Mouse (Mus musculus) heart, adult 11 months (tissue): ENCODE measurements around the gene Calr.

Source experiments
- DNase-seq: peaks from one replicate; pipeline ENCODE4 v3.0.0; 2022

Calr gene

DNA sequence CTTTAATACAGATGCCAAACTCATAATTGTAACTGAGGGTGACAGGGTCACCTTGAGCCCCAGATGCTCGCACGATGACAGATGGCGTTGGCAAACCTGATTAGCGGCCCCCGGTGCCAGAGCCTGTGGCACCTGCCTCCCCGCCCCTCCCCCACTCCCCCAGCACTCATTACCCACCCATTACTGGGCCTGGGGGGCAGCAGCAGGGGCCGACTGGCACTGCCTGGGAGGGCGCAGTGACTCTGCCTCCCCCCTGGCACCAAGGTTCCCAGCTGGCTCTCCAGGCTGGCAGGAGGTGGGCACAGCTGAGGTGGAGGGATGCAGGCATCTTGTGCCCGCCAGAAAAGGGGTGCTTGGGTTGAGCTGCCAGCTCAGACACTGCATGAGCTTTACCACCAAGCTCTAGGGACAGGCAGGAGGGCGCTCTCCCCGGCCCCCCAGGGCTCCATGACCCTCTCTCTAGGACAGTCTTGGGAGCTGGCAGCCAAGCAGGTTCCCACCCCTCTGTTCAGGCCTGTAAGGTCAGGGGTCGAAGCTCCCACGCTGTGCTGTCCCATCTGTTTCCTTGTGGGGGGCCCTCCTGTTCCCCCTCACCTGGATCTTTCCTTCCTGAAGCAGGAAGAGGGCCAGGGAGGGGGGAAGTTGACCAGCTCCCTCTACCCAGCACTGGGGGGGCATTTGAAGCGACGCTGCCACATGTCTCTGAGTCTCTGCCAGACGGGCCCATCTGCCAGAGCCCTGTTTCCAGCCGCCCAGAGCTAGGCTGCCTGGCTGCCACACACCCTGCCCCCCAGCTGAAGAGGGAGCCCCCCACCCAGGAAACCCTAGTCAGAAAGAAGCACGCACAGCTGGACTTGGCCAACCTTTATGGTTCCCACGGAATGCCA lies 31.9 kb downstream of the Calr start:
- DNase-seq = peak; percentile 95

DNA sequence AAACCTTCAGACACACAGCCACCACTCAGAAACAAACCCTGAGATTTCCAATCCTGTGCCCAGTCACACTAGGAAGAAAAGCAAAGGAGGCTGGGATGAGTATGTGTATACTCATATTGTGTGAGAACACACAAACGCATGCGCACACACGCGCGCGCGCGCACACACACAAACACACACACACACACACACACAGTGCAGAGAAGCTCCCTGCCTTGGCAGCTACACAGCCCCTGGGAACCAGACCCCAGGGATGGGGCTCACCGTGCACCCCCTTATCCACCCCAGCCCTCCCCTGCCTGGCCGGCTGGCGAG lies 32.5 kb downstream of the Calr start:
- peak; percentile 92 for DNase-seq

DNA sequence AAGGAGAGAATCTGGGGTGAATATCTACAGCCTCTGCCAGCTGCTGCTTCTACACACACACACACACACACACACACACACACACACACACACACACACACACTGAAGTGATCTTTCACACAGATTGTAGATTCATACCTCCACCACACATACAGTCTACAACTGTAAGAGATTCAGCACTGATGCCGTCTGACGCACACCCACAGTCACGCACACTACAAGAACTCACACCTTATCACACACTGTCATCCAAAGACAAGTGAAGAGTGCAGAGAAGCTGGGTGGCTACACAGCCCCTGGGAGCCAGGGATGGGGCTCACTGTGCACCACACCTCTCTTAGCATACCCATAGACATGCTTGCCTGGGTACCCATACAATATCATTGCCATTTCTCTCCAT lies 32.9 kb downstream of the Calr start:
- DNase-seq = no peak

DNA sequence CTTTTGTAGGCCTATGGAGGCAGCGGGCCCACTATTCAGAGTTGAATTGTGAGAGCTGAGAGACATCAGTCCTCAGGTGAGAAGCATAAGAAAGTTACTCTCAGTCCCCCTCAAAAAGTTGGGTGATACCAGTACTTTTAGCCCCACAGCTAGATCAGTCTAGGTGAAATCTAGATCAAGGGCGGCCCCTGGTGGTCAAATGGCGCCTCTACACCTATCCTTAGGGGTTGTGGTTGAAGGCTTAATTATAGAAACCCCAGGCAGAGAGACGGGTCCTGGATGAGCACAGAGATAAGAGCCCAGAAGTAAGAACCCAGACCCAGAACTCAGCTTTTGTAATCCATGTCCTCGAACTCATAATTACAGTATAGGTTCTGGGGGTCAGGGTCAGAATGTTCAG lies 33.7 kb downstream of the Calr start:
- peak; percentile 97 for DNase-seq

DNA sequence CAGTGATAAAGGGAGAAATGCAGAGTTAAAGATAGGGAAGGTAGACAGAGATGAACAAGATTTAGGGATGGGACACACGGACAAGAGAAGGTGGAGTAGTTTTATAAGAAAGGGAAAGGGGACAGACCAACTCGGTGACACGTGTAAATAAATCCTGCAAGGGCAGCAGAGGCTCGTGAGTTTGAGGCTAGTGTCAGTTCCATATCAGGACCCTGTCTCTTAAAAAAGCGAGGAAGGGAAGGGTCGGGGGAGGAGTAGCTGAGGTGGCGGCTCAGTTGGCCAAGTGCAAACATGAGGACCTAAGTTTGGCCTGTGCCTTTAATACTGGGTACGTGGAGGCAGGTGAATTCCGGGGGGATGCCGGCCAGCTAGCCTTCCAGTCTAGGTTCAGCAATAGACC lies 35.4 kb downstream of the Calr start:
- no peak for DNase-seq

DNA sequence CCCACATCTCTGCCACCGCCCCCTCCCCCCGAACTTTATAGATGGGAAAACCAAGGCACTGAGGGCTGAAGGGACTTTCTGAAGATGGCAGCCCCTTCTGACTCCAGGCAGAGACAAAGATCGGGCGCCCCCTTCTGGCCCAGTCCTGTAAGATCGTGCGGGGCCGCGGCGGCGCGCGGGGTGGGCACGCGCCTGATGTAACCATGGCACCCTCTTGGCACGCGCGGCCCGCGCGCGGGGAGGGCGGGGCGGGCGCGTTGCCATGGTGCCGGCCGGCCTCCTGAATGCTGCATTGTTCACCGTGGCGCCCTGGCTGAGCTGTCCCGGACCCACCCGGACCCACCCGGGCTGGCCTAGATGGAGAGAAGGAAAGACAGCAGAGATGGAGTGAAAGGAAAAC lies 35.8 kb downstream of the Calr start:
- DNase-seq = peak; percentile 99

DNA sequence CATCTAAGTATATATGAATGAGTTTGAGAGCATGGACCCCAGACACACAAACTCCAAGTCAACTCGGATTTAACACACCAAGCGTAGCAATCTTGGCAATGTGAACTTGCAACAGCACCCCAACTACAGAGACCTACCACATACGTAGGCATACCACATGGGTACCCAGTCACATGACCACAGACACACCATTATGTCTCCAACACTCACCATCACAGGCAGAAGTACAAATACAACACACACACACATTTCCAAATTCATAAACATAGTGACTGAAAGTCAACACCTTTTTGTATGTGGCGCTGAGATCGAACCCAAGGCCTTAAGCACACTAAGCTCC lies 36.8 kb downstream of the Calr start:
- no peak for DNase-seq

DNA sequence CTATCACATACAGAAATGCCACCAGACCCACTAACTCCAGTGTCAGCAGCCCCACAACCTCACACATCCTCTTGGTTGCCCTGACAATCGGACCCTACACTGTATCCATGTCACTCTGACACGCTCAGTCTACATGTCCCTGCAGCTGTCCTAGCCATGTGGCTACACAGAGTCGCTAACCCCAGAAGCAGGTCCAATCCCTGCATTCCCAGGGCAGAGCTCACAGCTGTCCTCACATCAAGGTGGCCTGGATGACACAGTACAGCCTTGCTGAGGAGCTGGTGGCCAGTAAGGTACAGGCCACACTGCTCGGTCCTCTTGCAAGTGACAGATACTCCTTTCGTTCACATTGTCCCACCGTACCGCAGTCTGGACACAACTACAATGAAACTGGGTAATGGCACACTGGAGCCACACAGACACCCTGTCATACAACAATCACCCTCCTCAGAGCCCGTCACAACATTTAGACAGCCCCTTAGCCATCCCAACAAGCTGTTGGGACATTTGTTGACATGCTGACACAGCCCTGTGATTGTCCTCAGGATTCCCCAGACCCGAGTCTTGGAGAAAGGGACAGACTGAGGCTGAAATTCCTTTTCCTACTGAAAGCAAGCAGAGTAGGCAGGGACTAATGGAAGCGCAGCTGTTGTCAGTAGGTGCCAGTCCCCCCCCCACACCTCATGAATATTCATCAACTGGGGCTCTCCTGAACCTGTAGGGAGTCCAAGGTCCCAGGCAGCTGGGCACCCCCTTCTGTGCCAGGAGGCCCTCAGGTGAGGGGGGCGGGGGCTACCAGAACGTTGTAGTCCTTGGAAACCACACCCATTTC lies 37.4 kb downstream of the Calr start:
- no peak for DNase-seq

DNA sequence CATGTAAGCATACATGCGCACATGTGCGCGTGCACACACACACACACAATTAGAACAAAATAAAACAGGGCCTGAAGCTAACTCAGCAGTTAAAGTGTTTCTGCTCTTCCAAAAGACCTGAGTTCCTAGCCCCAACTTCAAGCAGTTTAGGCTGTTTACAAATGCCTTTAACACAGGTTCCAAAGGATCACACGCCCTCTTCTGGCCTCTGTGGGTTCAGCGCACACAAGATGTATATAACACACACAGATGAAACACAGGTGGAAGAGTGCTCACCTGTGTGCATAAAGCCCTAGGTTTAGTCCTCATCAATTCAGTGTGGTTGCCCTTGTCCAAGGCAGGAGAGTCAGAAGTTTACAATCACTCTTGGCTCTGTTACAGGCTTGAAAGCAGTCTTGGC lies 40.7 kb downstream of the Calr start:
- no peak for DNase-seq

DNA sequence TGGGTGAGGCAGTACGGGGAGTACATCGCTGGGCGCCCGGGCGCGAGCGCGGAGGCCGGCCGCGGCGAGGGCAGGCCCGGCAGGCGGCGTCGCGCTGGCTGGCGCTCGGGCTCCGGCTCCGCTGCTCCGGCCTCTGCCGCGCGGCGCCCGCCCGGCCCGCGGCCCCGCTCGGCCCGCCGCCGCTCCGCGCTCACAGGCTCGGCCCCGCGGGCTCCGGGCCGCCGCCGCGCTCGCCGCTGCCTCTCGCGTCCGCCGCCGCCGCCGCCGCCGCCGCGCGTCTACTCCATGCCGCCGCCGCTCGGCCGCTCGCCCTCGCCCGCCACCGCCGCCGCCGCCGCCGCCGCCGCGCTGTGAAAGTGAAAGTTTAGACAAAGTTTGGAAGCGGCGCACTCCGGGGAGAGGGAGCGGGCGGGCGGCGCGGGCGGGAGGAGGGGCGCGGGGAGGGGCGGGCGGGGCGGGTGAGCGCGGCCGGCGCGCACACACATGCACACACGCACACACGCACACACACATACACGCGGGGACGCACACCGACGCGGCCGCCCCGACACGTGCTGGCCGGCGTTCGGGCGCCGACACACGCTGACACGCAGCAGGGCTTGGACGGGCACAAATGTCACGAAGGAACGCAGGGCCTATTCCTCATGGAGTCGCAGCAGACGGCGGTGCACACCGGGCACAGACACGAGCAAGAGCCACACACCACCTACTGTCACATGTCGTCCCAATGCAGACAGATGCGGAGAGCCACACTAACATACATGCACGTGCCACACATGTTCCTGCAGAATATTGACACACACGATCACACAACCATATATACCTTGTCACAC lies 46.5 kb downstream of the Calr start, which contains the start of gene Nfix:
TSS of gene Nfix (minus strand) at position 346 of the 833 bp plus-strand sequence.
- peak; percentile 98 for DNase-seq

DNA sequence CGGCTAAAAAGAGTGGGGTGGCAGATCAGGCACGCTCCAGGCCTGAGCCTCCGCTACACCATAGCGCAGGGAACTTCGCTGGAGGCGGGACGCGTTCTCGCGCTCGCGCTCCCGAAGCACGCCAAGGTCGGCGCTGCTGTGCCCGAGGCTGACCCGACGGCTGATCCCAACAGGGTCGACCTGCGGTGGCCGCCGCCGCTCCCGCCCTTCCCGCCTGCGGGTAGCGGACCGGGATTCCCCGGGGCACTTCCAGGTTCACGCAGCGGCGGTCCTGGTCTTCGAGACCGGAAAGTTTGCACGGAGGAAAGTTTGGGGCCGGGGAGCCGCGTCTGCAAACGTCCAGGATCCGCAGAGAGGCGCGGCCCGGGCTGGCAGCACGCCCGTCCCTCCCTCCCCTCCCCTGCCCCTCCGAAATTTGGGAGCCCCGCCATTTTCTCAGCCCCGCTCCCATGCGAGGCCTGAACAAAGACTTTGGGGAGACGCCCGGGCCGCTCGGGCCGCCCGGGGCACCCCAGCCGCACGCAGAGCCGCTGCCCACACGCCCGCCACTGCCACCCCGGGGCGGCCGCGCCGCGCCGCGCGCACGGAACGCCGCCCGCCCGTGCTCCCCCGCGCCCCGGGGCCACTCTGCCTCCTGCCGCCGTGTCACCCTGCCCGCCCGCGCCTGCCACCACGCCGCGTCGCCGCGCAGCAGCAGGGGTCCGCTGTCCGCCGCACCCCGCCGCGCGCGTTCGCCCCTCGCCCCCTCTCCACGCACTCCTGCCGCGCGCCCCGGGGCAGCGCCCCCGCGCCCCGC lies 47.4 kb downstream of the Calr start:
- DNase-seq = peak; percentile 97

DNA sequence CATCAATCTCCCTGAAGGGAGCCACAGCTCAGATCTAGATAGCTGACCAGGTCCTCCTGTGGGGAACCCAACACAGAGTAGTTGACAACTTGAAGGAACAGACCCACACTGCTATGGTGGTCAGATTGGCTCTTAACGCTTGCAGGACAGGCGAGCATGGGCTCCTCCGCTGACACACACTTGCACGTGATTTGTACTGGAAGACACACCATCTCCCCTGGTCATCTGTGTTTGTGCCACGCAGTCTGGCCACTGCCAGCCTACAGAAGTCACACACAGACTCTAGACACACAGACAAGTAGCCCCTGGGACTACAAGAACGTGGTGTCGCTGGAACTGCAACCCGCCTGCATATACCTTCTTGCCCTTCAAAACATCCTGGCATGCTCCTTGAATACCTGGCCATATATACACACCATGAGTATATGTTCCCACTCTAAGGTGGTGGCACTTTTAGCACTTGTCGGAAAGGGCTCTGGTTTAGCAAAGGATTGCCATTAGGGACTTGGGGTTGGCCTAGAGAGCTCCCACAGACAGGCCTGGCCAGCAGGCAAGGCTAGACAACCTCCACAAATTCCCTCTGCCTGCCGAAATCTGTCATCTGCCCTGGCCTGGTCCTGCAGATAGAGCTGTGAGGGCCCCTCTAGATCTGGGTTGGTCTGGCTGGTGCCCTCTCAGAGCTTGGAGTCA lies 48.1 kb downstream of the Calr start:
- no peak for DNase-seq

DNA sequence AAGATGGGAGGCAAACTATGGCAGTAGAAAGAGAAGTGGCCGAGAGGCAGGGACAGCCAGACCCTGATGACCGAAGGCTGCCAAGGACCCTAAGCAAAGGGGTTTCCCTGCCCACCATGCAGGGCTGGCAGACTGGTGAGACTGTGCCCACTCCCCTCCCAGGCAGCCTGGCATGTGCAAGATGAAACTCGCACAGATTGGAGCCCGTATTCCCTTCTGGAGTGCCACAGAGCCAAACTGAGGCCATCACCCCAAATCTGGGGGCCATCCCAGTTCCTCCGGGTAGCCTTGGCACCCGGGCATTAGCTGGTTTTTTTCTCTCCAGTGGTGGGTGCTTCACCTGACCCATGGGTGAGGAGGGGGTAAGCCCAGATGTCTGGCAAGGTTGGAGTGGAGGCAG lies 48.8 kb downstream of the Calr start:
- peak; percentile 94 for DNase-seq

DNA sequence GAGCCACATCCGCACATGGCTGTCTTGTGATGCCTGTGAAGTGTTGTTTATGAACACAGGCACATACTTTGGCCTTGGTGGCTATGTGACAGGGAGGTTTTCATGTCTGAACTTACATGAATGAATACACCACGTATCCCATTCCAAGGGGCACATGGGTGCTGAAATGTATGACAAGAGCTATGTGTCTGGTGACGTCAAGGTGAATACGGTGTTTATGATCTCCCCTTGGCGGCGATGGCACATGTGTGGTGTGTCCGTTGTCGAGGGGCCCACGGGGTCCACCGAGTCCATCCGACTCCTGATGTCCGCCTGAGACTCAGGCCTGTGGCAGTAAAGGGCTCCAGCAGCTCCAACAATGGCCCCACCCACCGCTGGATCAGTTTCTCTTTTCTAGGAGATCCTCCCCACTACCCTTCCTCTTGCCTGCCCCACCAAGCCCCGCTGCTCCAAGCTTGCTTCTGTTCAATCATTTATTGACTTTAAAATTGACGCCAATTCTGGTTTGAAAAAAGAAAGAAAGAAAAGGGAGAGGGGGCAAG lies 49.4 kb downstream of the Calr start:
- no peak for DNase-seq

DNA sequence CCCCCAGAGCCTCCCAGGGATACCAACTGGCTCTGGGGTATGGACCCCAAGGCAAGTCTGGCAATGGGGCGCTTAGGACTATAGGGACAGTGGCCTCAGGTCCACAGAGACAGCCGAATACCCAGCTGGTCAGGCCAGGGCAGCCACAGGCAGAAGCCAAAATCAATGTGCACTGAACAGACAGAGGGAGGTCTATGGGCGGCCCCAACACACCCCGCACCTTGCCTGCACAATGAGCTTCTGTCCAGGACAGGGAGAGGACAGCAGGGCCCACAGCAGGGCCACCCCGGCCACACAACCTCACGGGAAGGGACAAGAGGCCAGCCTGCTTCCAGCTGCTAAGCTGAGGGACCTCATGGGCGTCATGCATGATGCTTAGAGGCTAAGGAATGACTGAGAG lies 52.2 kb downstream of the Calr start:
- DNase-seq = peak; percentile 96

DNA sequence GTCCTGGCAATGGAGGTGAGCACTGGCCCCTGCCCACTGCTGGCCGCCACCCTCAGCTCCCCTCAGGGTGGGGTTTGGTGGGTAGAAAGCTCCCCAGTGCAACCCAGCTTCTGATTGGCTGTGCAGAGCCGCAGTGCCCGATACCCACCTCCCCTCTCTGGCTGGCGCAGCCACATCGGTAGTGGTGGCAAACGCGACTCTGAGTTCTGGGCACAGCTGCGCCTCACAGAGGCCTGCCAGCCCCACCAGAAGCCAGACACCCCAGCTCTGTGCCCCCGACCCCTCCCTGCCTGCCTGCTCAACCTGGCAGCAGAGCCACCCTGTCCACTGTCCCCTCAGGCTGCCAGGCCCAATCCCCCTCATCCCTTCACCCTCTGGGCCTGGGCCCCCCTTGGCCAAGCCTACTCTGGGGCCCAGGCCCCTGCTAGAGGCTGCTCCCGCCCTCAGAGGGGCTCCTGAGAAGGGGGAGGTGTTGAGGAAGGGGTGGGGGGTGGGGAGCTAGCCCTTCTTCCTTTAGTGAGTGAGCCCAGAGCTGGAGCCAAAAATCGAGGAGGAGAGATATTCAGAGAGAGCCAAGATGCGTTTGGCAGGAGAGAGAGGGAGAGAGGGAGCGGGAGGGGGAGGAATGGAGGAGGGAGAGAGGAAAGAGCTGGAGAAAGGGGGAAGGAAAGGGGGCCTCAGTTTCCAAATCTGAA lies 52.8 kb downstream of the Calr start:
- peak; percentile 98 for DNase-seq

DNA sequence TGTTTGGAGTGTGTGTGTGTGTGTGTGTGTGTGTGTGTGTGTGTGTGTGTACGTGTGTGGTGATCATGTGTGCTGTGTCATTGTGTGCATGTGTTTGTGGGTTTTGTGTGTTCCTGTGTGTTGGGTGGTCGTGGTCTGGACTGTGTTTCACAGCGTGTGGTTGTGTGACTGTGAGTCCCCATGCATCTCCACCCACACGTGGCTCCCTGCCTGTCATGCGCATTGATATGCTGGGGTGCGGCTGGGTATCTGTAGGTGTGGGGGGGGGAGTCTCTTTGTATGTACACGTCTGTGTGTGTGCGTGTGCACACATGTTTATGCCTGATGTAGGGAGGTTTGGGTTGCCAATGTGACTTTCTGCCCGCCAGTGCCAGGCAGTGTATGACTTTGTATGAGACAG lies 53.6 kb downstream of the Calr start:
- peak; percentile 94 for DNase-seq

DNA sequence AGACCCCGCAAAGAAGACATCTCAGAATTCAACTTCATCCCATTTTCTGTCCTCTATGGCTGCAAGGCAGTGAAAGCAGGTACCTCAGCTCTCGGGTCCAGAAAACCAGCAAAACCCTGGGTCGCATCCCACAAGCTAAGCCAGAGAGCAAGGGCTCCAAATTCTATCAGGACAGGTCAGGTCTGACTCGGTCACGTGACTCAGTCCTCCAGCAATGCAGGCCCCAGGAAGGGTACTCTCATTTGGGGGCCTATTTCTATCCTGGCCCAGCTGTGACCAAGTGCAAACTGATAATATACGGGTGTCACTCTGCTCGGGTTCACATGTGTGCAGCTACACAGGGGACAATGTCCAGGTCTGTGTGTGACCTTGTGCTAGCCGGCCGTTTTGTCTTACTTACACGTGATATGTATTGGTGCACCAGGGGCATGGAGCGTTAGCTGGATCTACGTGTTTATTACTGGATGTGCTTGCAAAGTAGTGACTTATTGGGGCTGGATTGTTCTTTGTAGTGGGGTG lies 54.2 kb downstream of the Calr start:
- peak; percentile 94 for DNase-seq
